Mouse (Mus musculus): ENCODE measurements around the gene Fbxw11.

Gene Fbxw11

GRCm38 (mm10) chr11:32751863-32752594 is 109.5 kb downstream of the Fbxw11 start:
- DNase-seq (ENCODE audit: low spot score): no peak

GRCm38 (mm10) chr11:32752595-32752885 is 110.0 kb downstream of the Fbxw11 start:
- no peak for DNase-seq (ENCODE audit: low spot score)

- no peak for DNase-seq (ENCODE audit: low spot score)
Observed at GRCm38 (mm10) chr11:32753358-32753757, 110.8 kb downstream of the Fbxw11 start.

- DNase-seq (ENCODE audit: low spot score): no peak
Observed at GRCm38 (mm10) chr11:32762773-32763172, 120.2 kb downstream of the Fbxw11 start.

GRCm38 (mm10) chr11:32767496-32768230 is 125.1 kb downstream of the Fbxw11 start:
- DNase-seq (ENCODE audit: low spot score): no peak

GRCm38 (mm10) chr11:32768642-32769343 is 126.3 kb downstream of the Fbxw11 start:
- DNase-seq (ENCODE audit: low spot score): no peak

- DNase-seq (ENCODE audit: low spot score): no peak
Observed at GRCm38 (mm10) chr11:32780747-32781536, 138.4 kb downstream of the Fbxw11 start.

GRCm38 (mm10) chr11:32781633-32782404 is 139.3 kb downstream of the Fbxw11 start:
- DNase-seq (ENCODE audit: low spot score): no peak

- DNase-seq (ENCODE audit: low spot score): no peak
Observed at GRCm38 (mm10) chr11:32782724-32783123, 140.2 kb downstream of the Fbxw11 start.

GRCm38 (mm10) chr11:32785591-32786147 is 143.1 kb downstream of the Fbxw11 start:
- DNase-seq (ENCODE audit: low spot score): no peak

- no peak for DNase-seq (ENCODE audit: low spot score)
Observed at GRCm38 (mm10) chr11:32786201-32786600, 143.7 kb downstream of the Fbxw11 start.

GRCm38 (mm10) chr11:32794759-32795445 is 152.4 kb downstream of the Fbxw11 start:
- DNase-seq (ENCODE audit: low spot score): no peak
